Mouse (Mus musculus): ENCODE data around the gene Pde9a.

The Pde9a gene

DNA sequence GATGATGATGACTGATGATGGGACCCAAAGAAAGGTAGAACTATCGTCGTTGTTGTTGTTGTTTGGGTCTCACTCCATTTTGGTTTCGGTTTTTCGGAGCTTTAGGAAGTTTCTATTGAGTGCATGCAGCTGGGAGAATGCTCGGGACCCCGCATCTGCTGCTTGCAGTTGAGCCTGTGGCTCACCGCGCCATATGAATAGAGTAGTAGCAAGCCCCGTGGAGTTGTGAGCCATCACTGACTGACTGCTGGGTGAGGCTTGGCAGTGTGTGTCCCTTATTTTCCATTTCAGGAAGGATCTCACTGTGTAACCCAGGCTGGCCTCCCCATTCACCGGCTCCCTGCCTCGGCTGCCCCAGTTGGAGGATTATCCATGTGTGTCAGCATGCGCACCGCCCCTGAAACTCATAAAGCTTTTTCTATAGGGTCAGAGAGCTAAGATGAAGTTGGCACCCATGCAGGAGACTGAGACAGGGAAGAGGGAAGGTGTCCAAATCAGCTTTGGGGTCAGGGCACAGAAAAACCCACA is 47.5 kb downstream of the Pde9a start:
- DNase-seq (ENCODE audit: low read depth, low spot score) = no peak

DNA sequence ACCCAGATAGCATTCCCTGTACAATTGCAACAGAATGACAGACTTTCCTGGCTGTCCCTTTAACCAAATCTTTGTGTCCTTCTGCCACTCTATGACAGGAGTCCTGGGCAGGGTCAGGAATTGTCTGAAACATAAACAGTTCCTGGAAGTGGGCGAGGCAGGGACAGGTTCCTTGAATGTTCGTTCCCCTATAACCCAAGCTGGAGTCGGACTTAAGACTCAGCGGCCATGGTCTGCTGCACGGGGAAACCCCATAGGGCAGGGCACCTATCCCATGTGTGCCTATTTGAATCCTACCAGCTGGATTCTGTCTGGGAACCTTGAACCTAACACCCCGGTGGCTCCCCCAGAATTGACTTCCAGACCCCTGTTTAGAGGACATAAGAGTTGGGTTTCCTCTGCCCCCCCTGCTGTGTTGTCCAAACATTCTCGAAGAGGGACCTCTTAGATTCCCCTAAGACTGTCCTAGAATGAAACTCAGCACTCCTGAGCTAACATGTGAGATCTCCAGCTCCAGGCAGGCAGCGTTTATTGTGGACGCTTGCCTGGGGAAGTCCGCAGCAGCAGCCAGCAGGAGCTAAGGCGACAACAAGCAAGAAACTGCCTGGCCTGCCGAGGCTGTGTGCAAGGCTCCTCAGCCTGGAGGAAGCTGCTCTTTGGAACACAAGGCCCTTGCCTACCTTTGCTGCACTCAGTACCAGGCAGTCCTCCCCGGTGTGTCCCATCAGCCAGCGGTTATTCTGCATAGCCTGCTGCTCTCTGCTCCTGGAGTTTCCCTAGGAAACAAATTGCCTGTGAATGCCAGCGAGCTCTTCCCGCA is 48.2 kb downstream of the Pde9a start:
- DNase-seq (ENCODE audit: low read depth, low spot score) = no peak

DNA sequence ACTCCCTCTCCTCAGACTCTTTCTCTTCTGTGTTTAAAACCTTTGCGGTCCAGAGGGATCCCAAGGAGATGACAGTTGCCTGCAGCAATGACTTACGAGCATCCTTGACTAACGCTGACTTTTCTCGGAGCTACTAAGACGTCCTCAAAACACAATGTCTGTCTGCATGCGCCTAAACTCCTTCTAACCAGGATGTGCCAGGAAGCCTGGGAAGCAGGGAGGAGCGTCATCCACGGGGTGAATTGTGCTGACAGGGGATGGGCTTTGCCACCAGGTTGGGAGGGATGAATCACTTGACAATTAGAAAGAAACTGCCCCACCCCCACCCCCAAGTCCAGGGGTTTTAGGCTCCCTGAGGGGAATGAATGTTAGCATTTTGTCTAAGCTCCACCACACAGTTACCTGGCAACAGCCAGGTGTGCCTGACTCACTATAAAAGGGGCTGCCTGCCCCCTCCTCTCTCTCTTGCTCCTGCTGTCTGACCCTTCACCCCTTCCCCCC is 48.9 kb downstream of the Pde9a start:
- DNase-seq (ENCODE audit: low read depth, low spot score) = peak; percentile 90

GRCm38 (mm10) chr17:31435934-31436813 is 50.2 kb downstream of the Pde9a start:
- DNase-seq (ENCODE audit: low read depth, low spot score) = peak; percentile 57

DNA sequence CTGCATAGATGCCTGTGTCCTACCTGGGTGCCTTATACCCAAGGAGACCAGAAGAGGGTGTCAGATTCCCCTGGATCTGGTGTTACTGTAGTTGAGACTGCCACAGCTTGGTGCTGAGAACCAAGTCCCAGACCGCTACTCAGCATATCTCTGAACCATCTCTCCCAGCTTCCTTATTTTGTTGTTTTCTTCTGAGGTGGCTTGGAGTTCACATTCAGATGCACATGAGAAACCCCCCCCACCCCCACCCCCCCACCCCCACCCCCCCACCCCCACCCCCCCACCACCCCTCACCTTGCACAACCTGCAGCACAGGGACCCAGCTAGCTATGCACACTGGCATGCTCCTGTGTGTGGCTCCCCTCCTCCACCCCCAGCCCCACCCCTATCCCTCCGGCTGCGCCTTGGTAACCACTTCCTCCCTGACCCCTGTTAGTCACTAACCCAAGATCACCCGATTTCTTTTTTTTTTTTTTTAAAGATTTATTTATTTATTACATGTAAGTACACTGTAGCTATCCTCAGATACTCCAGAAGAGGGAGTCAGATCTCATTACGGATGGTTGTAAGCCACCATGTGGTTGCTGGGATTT is 50.9 kb downstream of the Pde9a start:
- peak; percentile 42 for DNase-seq (ENCODE audit: low read depth, low spot score)

DNA sequence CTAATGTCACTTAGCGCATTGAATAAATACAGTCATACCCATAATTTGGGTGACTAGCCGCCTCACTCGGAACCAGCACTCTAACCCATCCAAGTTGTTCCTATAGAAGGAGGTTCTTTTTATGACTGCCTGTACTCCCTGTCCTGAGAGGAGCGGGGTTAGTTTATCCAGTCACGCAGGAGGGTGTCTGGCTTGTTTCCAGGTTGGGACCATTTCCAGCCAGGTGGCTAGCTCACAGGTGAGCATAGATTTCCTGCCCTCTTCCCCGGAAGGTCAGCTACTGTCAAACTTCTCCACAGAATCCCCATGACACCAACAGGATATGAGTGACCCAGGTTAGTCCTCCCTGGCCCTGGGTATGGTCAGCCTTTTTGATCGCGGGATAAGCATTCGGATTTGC is 51.5 kb downstream of the Pde9a start:
- DNase-seq (ENCODE audit: low read depth, low spot score) = no peak

GRCm38 (mm10) chr17:31439978-31440377 is 54.0 kb downstream of the Pde9a start:
- DNase-seq (ENCODE audit: low read depth, low spot score) = no peak

- no peak for DNase-seq (ENCODE audit: low read depth, low spot score)
Measured at GRCm38 (mm10) chr17:31442513-31442912, 56.5 kb downstream of the Pde9a start.

- DNase-seq (ENCODE audit: low read depth, low spot score) = no peak
Measured at GRCm38 (mm10) chr17:31444251-31444650, 58.2 kb downstream of the Pde9a start.

DNA sequence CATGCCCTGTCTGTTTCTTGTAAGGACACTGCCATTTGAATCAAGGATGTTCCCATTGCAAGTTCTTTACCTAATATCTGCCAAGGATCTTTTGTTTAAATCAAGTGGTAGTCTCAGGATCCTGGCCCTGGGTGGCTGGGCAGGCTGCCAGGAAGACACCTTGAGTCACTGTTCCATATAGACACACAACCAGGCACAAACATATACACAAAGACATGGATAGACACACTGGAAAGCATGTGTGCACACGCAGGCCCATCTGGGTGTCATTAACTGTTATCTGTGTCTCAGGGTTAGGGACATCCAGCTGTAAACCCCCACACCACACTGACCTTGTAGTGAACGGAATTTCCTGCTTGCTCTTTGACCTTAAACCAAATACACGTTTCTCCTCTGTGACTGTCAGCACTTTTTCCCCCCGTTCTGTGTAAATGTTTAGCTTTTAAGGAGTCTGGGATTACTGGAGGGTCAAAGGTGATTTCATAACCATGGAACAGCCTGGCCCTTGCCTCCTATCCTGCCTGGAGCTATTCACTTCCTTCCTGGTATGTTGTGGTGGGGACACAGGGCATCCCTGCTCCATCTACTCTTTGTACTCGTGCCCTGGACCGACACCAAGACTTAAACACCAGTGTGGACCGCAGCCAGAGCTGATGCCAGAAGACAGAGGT is 59.2 kb downstream of the Pde9a start:
- no peak for DNase-seq (ENCODE audit: low read depth, low spot score)

DNA sequence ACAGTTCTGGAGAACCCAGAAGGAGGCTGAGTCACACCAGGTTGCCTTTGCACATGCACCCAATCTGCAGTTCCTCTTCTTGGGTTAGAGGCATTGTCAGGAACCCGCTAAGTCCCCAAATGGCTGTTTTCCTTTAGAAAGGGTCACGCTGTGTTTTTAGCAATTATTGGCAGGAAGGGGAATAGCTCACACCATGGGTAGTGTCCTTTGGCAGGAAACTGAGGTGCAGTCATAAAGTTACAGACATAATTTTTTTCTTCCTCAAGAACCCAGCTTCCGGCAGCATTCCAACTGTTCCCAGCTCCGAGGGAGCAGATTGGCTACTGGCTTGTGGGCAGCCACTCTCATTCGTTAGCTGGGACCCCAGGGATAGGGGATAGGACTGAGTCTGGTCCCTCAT is 61.8 kb downstream of the Pde9a start:
- no peak for DNase-seq (ENCODE audit: low read depth, low spot score)

DNA sequence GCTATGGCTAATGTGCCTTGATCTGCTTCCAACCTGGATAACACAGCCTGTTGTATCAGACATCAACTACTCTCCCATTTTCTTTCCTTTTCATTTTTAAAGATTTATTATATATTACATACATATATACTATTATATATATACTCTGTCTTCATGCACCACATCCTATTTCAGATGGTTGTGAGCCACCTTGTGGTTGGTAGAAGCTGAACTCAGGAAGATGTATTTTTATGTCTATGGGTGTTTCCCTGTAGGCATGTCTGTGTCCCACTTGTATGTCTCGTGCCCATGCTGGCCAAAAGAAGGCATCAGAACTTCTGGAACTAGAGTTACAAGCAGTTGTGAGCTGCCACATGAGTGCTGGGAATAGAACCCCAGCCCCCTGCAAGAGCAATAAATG is 62.5 kb downstream of the Pde9a start:
- DNase-seq (ENCODE audit: low read depth, low spot score) = no peak

- DNase-seq (ENCODE audit: low read depth, low spot score) = no peak
Measured at GRCm38 (mm10) chr17:31450206-31450605, 64.2 kb downstream of the Pde9a start.

GRCm38 (mm10) chr17:31451179-31451708 is 65.2 kb downstream of the Pde9a start:
- no peak for DNase-seq (ENCODE audit: low read depth, low spot score)

DNA sequence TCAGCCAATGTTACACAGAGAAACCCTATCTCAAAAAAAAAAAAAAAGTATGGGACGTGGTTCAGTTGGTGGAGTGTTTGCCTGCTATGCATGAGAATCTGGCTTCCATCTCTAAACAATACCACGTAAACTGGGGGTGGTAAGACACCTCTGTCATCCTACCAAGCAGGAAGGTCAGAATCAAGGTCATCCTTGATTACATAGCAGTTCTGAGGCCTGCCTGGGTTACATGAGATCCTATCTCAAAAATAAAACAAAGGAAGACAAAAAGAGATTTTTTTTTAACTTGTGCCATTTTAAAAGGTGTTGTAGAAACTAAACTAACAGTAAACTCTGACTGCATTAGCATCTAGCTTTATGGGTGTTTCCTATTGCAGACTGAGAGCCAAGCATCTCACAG is 66.8 kb downstream of the Pde9a start:
- DNase-seq (ENCODE audit: low read depth, low spot score) = peak; percentile 42

DNA sequence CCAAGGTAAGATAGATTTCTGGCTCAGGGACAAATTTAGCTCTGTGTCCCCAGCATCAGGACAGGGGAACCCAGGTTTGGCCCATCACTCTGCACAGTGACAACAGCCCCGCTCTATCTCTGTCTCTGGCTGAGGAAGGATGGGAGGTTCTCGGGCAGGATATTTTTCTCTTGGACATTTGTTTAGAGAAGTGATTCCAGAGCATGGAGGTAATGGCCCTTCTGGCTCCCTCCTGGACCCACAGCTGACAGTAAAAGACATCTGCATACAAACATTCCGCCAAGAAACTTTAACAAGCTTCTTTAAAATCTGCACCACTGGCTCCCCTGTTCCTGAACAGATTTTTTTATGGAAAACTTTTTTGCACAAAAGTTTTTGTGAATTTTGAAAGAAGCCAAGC is 67.5 kb downstream of the Pde9a start:
- DNase-seq (ENCODE audit: low read depth, low spot score) = no peak

DNA sequence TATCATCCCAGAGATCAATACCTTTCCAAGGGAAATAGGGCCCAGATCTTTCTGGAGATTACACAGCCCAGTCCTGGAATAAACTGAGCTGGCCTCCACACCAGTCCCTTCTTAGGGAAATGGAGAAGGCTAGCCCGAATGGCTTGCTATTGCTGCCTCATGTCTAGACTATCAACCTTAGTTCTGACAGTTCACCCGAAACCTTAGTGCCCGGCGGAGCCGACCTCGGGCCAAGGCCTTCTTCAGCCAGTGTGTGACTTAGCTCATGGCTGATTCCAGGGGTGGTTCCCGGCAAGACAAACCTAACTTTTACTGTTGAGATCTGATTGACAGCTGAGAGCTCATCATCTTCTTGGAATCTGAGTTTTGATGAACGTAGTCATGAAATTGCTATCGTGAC is 68.0 kb downstream of the Pde9a start:
- no peak for DNase-seq (ENCODE audit: low read depth, low spot score)

DNA sequence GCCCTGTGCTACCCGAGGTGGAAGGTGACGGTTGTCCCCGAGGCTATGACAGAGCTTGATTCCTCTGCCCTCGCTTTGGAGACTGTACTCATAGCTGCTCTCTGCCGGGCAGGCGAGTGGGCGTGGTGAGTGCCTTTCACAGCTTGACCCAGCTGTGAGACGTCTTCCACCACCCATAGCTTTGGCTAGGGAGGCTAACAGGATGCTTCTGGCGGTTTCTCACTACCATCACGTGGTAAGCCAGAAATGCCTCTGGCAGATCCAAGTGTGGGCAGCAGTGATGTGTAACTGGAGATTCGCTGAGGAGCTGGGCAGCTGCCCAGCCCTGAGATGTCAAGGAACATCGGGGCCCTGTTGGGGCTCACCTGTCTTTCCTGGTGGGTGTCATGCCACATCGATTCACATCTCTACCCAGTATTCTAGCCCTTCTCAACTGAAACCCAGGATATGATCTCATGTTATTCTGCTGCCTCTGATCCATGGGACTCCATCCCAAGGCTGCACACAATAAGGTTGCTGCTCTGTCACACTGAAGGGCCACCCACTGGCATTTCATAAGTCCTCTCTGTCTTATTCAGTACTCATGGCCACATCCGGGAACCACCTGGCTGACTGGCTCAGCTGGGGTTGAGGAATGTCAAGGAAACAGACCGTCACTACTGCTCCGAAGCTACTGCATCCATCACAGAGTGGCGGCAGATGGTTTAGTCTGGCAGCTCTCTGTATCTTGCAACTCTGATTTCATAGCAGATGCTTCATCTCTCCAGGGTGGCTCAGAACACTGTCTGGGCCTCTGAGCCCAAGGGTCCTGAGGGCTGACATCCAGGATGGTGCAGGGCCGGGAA is 70.9 kb downstream of the Pde9a start:
- no peak for DNase-seq (ENCODE audit: low read depth, low spot score)

DNA sequence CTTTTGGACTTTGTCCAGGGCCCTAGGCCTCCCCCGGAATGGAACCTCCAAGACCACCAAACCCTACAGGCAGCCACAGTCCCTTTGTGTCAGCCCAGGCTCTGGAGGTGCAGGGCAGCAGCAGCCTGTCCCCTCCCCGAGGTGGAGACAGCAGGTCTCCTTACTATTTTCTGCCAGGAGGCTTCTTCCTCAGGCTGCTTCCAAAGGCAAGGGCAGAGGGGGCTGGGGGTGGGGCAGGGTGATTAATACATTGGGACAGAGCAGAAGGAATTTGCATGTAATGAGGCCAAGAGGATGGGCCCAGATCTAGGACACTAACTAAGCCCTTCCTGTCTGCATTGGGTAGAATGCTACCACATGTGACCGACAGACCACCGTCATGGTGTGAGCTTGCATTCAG is 74.4 kb downstream of the Pde9a start:
- DNase-seq (ENCODE audit: low read depth, low spot score) = no peak

DNA sequence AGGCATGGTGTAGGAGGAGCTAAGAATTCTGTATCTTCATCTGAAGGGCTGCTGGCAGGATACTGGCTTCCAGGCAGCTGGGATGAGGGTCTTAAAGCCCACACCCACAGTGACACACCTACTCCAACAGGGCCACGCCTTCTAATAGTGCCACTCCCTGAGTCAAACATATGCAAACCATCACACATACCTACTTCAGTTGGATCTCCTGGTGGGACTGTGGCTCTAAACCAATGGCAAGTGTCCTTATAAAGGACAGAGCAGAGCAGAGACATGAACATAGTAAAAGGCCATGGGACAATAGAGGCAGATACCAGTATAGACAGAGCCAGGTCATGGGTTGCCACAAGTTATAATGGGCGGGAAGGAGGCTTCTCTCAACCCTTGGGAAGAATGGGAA is 76.5 kb downstream of the Pde9a start:
- DNase-seq (ENCODE audit: low read depth, low spot score) = peak; percentile 52

All from ES-CJ7 (cell line).